Mouse (Mus musculus): Measurements from ENCODE around the gene Ankrd60. TPM values are rescaled to one million over a fixed set of nuclear protein-coding genes. Genes with fewer than 3 reads are reported as not detected.
A peak's percentile ranks its signal among the peaks of the same experiment; 100 is the strongest.

The Ankrd60 gene
- polyA plus RNA-seq, 1 experiment from 2014 or later = not detected

DNA sequence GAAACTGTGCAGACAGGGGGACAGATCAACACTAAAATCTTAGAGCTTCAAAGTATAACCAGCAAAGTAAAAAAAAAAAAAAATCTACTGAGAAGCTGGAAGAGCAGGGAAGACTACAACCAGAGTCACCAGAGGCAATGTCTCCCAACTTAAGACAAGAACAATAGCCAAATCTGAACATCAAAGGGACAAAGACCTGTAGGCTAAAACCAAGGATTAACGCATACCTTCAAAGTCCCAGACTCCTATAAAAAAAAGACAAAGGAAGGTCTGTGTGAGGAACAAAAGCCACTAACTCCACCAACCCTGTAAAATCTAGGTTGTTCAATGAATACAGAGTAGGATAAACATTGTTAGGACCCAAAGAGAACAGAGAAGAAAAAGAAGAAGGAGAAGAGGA lies 23.7 kb upstream of the Ankrd60 start:
- no peak overlapping the region for H3K27ac ChIP-seq
- WGBS = 91% methylated on average over 1 of the region's 1 CpGs

DNA sequence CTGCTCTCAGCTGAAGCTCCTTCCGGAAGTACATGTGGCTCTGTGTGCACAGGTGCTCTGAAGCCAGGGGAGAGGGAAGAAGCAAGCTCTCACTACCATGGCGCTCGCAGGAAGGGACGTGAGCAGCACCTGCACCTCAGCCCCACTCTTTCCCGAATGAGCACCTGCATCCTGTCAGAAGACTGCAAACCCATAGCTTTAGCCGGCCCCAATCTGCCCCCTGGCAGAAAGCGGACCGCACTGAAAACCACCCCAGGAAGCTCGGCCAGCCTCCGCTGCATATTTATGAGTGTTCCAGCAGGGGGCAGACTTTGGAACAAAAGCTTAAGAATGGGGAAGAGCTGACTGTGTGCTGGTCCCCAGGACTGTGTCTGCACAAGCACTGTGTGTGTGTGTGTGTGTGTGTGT lies 17.2 kb upstream of the Ankrd60 start:
- 38% methylated on average over 10 of the region's 10 CpGs for WGBS
- no peaks in the 10 kb centered on the region for H3K36me3 ChIP-seq (replicated peaks)

More for the DNA sequence above, 23.7 kb upstream of the Ankrd60 start:
- no peak for ATAC-seq (ENCODE audit: low FRiP score)
- Histone ChIP-seq H3K4me2 (no peak overlapping the region), H3K9me3 (no peaks in the 10 kb centered on the region), H3K36me3 (replicated peaks) (peaks cover 6% of the 10 kb centered on the region; the same call in 1 of the 2 replicates), H3K4me1 (peaks cover 17% of the 10 kb centered on the region; the same call in 1 of the 2 replicates), H3K4me3 (replicated peaks) (no peak overlapping the region), H3K9ac (no peak overlapping the region), H3K27me3 (no peaks in the 10 kb centered on the region)

DNA sequence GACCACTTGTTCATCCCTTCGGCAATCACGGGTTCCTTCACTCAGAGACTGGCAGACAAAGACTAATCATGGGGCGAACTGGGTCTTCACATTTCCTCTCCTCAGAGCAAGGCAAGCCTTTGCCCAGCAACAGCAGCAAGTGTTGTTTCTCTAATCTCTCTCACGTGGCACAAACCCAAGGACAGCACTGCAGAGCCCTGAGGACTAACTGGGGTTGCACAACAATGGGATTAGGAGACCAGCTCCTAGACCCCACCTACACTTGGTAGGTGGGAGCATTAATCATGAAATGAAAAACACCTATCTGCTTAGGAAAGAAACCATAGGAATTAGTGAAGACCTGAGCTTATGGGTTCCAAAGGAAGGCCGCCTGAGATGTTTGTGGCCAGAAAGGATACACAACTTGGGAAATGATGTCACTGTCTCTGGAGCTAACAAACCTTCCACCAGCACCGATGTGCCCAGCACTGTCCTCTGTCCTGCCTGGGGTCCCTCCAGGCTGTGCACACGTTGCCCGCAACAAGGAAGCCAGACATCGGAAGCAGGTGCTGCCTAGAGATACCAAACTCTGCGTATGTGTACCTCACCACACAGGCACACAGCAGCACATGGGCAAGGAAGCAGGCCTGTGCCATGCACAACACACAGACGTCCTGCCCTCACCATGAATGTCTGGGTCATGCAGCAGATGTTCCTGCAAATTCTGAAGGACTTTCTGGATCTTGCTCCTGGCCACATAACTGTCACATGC lies 16.3 kb upstream of the Ankrd60 start:
- H3K4me1 ChIP-seq = peaks cover 18% of the 10 kb centered on the region
- no peak for ATAC-seq (ENCODE audit: low FRiP score)
- 53% methylated on average over 11 of the region's 11 CpGs for WGBS
- H3K27me3 ChIP-seq = no peaks in the 10 kb centered on the region
- H3K27ac ChIP-seq = no peak overlapping the region
- H3K4me3 ChIP-seq (replicated peaks) = no peak overlapping the region
- H3K9ac ChIP-seq = no peak overlapping the region
- no peak overlapping the region for H3K4me2 ChIP-seq
- H3K36me3 ChIP-seq (replicated peaks) = no peaks in the 10 kb centered on the region
- no peaks in the 10 kb centered on the region for H3K9me3 ChIP-seq

More for the DNA sequence above, 17.2 kb upstream of the Ankrd60 start:
- ATAC-seq (ENCODE audit: low FRiP score) = 0 out of 2 replicates have a peak, but pooled peaks have one; percentile 27
- Histone ChIP-seq H3K4me3 (replicated peaks) (no peak overlapping the region), H3K4me1 (peaks cover 18% of the 10 kb centered on the region), H3K9ac (no peak overlapping the region), H3K27ac (no peak overlapping the region), H3K27me3 (no peaks in the 10 kb centered on the region), H3K4me2 (no peak overlapping the region), H3K9me3 (no peaks in the 10 kb centered on the region)

DNA sequence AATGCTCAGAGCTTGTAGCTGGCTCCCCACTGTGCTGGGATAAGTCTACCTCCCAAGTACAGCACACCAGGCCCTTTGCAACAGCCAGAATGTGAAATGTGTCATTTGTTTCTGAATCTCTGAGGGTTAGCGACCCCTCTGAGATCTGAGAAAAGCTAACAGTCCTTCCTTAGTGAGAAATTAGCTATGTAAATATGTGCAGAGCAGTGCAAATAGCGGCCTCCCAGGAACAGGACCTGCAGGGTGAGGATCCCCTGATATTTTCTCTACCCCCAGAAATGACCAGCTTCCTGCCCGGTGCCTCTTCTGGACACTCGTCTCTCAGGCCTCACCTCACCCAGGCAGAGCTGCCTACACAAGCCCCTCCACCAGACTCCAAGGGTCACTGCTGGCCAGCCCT lies 15.7 kb upstream of the Ankrd60 start:
- Histone ChIP-seq H3K9ac (no peak overlapping the region), H3K27me3 (no peaks in the 10 kb centered on the region), H3K27ac (no peak overlapping the region), H3K4me3 (replicated peaks) (no peak overlapping the region), H3K9me3 (no peaks in the 10 kb centered on the region), H3K36me3 (replicated peaks) (no peaks in the 10 kb centered on the region), H3K4me2 (no peak overlapping the region), H3K4me1 (peaks cover 14% of the 10 kb centered on the region)
- ATAC-seq (ENCODE audit: low FRiP score) = peak; percentile 42; the same call in 1 of the 2 replicates
- WGBS = 42% methylated on average over 4 of the region's 4 CpGs

DNA sequence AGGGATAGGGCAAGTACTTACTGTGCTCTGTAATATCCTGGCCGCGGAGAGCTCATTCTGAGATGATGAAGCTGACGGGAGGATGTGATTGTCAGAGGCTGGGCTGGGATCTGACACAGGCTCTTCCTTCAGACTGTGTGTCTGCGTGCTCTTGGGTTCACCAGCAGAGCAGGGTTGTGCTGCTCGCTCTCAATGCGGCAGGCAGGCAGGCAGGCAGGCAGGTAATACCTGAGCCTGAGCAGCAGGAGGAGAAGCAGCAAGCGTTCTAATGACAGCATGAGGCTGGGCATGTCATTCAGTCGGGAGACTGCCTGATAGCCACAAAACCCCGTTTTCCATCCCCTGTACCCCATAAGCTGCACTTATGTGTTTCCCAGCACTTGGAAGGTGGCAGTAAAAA lies 14.6 kb upstream of the Ankrd60 start:
- 0 out of 2 replicates have a peak, but pooled peaks have one; percentile 25 for ATAC-seq (ENCODE audit: low FRiP score)

DNA sequence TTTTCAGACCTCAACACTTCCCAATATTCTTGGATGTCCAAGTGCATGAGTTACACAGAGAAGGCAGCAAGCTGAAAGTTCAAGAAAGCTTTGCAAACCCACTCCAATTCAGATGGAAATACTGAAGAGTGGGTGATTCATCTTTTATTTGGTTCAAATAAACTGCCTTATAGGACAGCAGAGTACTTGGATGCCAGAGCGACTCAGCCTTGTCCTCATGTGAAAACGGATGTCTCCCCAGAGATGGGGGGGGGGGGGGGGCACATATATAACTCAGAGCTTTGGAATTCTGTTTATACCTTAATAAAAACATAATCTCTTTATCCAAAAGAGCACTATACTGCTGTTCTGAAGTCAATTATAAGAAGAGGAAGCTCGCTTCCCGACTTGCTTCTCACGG lies 9.2 kb upstream of the Ankrd60 start:
- peaks cover 9% of the 10 kb centered on the region; the same call in 1 of the 2 replicates for H3K4me1 ChIP-seq
- WGBS = 78% methylated on average over 5 of the region's 5 CpGs
- H3K27me3 ChIP-seq = peaks cover 28% of the 10 kb centered on the region
- no peaks in the 10 kb centered on the region for H3K36me3 ChIP-seq (replicated peaks)
- ATAC-seq (ENCODE audit: low FRiP score) = no peak
- H3K4me3 ChIP-seq (replicated peaks) = no peak overlapping the region
- H3K4me2 ChIP-seq = no peak overlapping the region
- no peak overlapping the region for H3K9ac ChIP-seq
- 0 out of 2 replicates have a peak, but pooled peaks cover 4% of the 10 kb centered on the region for H3K9me3 ChIP-seq
- no peak overlapping the region for H3K27ac ChIP-seq

More for the DNA sequence above, 14.6 kb upstream of the Ankrd60 start:
- Histone ChIP-seq H3K27me3 (no peaks in the 10 kb centered on the region), H3K27ac (no peak overlapping the region), H3K4me1 (peaks cover 14% of the 10 kb centered on the region; the same call in 1 of the 2 replicates), H3K9me3 (no peaks in the 10 kb centered on the region), H3K36me3 (replicated peaks) (no peaks in the 10 kb centered on the region), H3K4me2 (no peak overlapping the region), H3K9ac (no peak overlapping the region), H3K4me3 (replicated peaks) (no peak overlapping the region)
- 57% methylated on average over 9 of the region's 9 CpGs for WGBS

DNA sequence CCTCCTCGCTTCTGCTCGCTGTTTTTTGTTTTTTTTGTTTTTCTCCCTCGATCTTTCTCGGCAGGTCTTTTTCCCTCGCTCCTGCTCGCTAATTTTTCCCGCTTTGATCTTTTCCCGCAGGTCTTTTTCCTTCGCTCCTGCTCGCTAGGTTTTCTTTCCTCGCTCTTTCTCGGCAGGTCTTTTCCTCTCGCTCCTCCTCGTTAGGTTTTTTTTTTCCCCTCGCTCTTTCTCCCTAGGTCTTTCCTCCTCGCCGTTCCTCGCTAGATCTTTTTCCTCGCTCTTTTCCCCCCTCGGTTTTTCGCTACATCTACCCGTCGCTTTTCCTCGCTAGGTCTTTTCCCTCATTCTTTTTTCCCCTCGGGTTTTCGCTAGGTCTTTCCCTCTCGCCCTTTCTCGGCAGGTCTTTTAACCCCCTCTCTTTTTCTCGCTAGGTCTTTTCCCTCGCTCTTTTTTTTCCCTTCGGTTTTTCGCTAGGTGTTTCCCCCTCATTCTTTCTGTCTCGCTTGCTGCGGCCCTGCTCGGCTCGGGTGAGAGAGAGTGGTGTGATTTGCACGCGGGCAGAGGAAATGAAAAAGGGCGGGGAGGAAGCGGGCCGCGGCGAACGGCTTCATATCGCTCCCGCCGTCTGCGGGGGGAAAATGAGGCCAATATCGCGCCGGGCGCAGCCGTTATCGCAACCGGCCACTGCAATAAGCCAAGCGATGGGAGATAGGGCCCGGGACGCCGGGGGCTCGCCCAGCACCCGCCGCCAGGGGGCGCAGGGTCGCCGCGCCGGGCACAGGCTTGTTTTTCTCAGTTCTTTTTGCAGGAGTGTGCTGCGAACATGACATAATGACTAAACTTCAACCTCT lies 8.2 kb upstream of the Ankrd60 start:
- Histone ChIP-seq H3K4me3 (replicated peaks) (peak overlapping the region; percentile 44), H3K9me3 (0 out of 2 replicates have a peak, but pooled peaks cover 4% of the 10 kb centered on the region), H3K9ac (peak overlapping the region; percentile 48), H3K4me2 (peak overlapping the region; percentile 71), H3K36me3 (replicated peaks) (no peaks in the 10 kb centered on the region), H3K4me1 (peaks cover 9% of the 10 kb centered on the region; the same call in 1 of the 2 replicates), H3K27ac (no peak overlapping the region), H3K27me3 (peaks cover 28% of the 10 kb centered on the region)
- WGBS = under 1% methylated on average over 68 of the region's 68 CpGs
- peak; percentile 64; the same call in 1 of the 2 replicates for ATAC-seq (ENCODE audit: low FRiP score)

DNA sequence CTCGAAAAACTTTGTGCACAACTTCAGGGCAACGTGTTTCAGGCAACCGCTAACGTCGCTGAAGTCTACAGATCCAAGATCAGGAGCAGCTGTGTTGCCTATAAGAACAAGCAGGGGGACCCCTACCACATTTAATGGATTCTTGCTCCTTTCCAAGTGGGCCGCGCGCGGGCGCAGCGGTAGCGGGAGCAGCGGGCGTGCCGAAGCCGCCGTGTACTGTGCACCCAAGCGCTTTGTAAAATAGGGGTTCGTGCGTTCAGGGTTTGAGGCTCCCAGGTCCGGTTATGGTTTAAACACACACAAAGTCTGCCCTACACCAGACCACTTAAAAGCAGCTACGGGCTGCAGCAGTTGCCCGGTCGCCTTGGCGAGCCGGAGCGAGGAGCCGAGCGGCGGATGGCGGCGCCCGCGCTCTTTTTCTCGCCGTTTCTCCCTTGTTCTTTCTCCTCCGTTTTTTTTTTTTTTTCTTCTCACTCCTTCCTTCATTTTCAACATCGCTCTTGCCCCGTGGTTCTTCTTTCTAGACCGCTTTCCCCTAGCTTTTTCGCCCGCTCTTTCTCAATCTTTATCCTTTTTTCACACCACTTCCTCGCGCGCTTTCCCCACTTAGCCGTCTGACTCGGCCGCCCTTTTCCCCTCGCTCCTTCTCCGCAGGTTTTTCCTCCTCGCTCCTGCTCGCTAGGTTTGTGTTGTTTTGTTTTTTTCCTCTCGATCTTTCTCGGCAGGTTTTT lies 7.4 kb upstream of the Ankrd60 start:
- Histone ChIP-seq H3K4me2 (peak overlapping the region; percentile 71), H3K4me3 (replicated peaks) (peak overlapping the region; percentile 44), H3K27me3 (peaks cover 28% of the 10 kb centered on the region), H3K9ac (peak overlapping the region; percentile 48), H3K9me3 (0 out of 2 replicates have a peak, but pooled peaks cover 4% of the 10 kb centered on the region), H3K4me1 (peaks cover 9% of the 10 kb centered on the region; the same call in 1 of the 2 replicates), H3K27ac (no peak overlapping the region), H3K36me3 (replicated peaks) (no peaks in the 10 kb centered on the region)
- under 1% methylated on average over 54 of the region's 54 CpGs for WGBS
- ATAC-seq (ENCODE audit: low FRiP score) = peak; percentile 85

DNA sequence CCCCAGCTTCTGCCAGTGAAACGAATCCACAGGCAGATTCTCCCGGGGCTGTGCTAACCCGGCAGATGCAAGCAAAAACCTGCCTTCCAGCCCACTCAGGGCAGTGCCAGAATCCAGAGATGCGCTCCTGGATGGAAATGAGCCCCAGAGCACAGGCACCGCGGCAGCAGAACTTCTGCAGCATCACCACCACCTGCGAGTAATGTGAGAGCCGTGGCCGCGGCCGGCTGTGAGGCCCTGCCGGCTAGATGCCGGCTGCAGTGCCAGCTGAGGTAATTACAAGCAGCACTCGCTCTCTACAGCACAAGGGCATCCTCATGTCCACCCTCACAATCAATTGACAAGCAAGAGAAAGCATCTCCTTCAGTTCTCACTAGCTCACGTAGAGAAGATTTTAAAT lies 6.2 kb upstream of the Ankrd60 start:
- Histone ChIP-seq H3K36me3 (replicated peaks) (no peaks in the 10 kb centered on the region), H3K9me3 (0 out of 2 replicates have a peak, but pooled peaks cover 4% of the 10 kb centered on the region), H3K4me2 (no peak overlapping the region), H3K27ac (no peak overlapping the region), H3K4me3 (replicated peaks) (no peak overlapping the region), H3K4me1 (peaks cover 9% of the 10 kb centered on the region; the same call in 1 of the 2 replicates), H3K27me3 (peaks cover 36% of the 10 kb centered on the region), H3K9ac (no peak overlapping the region)
- no peak for ATAC-seq (ENCODE audit: low FRiP score)
- 35% methylated on average over 15 of the region's 15 CpGs for WGBS

DNA sequence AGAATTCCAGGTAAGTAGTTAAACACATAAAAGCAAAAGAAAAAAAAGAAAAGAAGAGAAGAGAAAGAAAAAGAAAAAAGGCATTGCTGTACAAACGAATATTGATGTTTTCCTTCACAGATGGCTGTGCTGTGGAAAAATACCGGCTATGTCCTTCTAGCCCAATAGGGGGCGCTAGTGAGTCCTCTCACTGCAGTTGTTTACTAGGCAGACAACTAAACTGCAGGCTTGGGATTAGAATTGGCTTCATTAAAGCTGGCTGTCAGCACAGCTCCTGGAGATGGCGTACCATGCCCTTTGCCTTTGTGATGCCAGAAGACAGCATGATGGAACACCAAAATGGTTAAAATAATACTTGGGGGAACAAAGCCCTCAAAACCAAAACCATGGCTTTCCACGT lies 5.3 kb upstream of the Ankrd60 start:
- Histone ChIP-seq H3K27me3 (peaks cover 38% of the 10 kb centered on the region), H3K9me3 (0 out of 2 replicates have a peak, but pooled peaks cover 4% of the 10 kb centered on the region), H3K4me3 (replicated peaks) (no peak overlapping the region), H3K27ac (no peak overlapping the region), H3K36me3 (replicated peaks) (no peaks in the 10 kb centered on the region), H3K4me1 (peaks cover 9% of the 10 kb centered on the region; the same call in 1 of the 2 replicates), H3K9ac (no peak overlapping the region), H3K4me2 (no peak overlapping the region)
- ATAC-seq (ENCODE audit: low FRiP score) = no peak
- WGBS = 38% methylated on average over 5 of the region's 5 CpGs

DNA sequence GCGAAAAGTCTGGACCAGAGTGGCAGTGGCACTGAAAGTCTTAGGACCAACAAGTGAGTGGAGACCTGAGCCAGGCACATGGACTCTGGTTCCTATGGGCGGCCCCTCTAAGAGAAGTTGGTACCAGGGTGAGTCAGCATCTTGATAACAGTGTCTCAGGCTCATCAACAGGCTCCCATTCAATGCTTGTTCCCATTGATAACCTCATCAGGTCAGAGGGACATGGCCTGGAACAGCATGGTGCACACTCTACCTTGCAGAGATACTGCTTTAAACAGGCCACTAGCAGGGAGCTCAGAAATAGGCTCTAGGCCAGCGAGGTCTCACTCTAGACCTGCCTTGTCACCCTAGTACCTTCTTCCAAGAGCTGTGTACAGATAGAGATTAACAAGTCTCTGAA lies 4.7 kb upstream of the Ankrd60 start:
- WGBS = 95% methylated on average over 3 of the region's 3 CpGs
- Histone ChIP-seq H3K36me3 (replicated peaks) (no peaks in the 10 kb centered on the region), H3K4me2 (no peak overlapping the region), H3K27ac (no peak overlapping the region), H3K4me3 (replicated peaks) (no peak overlapping the region), H3K4me1 (peaks cover 15% of the 10 kb centered on the region), H3K27me3 (peaks cover 40% of the 10 kb centered on the region), H3K9ac (no peak overlapping the region), H3K9me3 (0 out of 2 replicates have a peak, but pooled peaks cover 4% of the 10 kb centered on the region)
- ATAC-seq (ENCODE audit: low FRiP score) = no peak
